Mouse (Mus musculus): ENCODE measurements at regions not wholly inside any gene's neighbourhood (a gene's known extent, or its start where the extent isn't known, plus 50 kb on each side); places are given as distances from the start of the nearest gene placed in this dataset.
A peak's percentile ranks its signal among the peaks of the same experiment; 100 is the strongest.

- DNase-seq, result no peak
These were observed 173.7 kb upstream of the Lmo4 start for GRCm38 (mm10) chr3:144378524-144379225.

- DNase-seq, result no peak
These were observed 172.9 kb upstream of the Lmo4 start for GRCm38 (mm10) chr3:144377626-144378523.

GRCm38 (mm10) chr3:144376463-144377402, 171.7 kb upstream of the Lmo4 start:
- DNase-seq, result no peak

GRCm38 (mm10) chr3:144375725-144376412, 170.8 kb upstream of the Lmo4 start:
- DNase-seq, result no peak

- DNase-seq, result no peak
These were observed 163.3 kb upstream of the Lmo4 start for GRCm38 (mm10) chr3:144368300-144368699.

GRCm38 (mm10) chr3:144367766-144368116, 162.7 kb upstream of the Lmo4 start:
- no peak for DNase-seq

- no peak for DNase-seq
These were observed 162.2 kb upstream of the Lmo4 start for GRCm38 (mm10) chr3:144366976-144367765.

GRCm38 (mm10) chr3:144365894-144366293, 160.9 kb upstream of the Lmo4 start:
- DNase-seq, result no peak

- DNase-seq, result peak; percentile 49
These were observed 157.5 kb upstream of the Lmo4 start for GRCm38 (mm10) chr3:144362472-144362871.

GRCm38 (mm10) chr3:144361203-144361978, 156.4 kb upstream of the Lmo4 start:
- DNase-seq, result no peak

- no peak for DNase-seq
These were observed 151.9 kb upstream of the Lmo4 start for GRCm38 (mm10) chr3:144356948-144357295.

GRCm38 (mm10) chr3:144356103-144356947, 151.3 kb upstream of the Lmo4 start:
- DNase-seq, result no peak

- DNase-seq, result no peak
These were observed 147.5 kb upstream of the Lmo4 start for GRCm38 (mm10) chr3:144352559-144352958.

GRCm38 (mm10) chr3:144348431-144348830, 143.4 kb upstream of the Lmo4 start:
- DNase-seq, result no peak

GRCm38 (mm10) chr3:144335237-144335636, 130.2 kb upstream of the Lmo4 start:
- no peak for DNase-seq

GRCm38 (mm10) chr3:144334201-144334600, 129.2 kb upstream of the Lmo4 start:
- no peak for DNase-seq

- DNase-seq, result no peak
These were observed 127.3 kb upstream of the Lmo4 start for GRCm38 (mm10) chr3:144332353-144332752.

GRCm38 (mm10) chr3:144329117-144329516, 124.1 kb upstream of the Lmo4 start:
- no peak for DNase-seq

GRCm38 (mm10) chr3:144327235-144327760, 122.3 kb upstream of the Lmo4 start:
- DNase-seq, result no peak
